Mouse (Mus musculus): Measurements from ENCODE around the gene Olfr308.
"Not testable (repeated sequence)": the region's sequence is repeated elsewhere in the genome, so short reads cannot be mapped to it uniquely, and the experiment has no call there.

The Olfr308 gene

GRCm38 (mm10) chr7:86325530-86325929 lies at the start of gene Olfr308:
TSS of gene Olfr308 (minus strand) at chr7:86325630.
- DNase-seq = no peak

GRCm38 (mm10) chr7:86366828-86367227 lies 41.4 kb upstream of the Olfr308 start, which contains the start of gene Olfr305:
TSS of gene Olfr305 (minus strand) at chr7:86366928.
- no peak for DNase-seq

- DNase-seq = not testable (repeated sequence)
Observed at GRCm38 (mm10) chr7:86346296-86346695, 20.9 kb upstream of the Olfr308 start.

GRCm38 (mm10) chr7:86344253-86344652 lies 18.8 kb upstream of the Olfr308 start:
- DNase-seq = no peak

- no peak for DNase-seq
Observed at GRCm38 (mm10) chr7:86342881-86343565, 17.6 kb upstream of the Olfr308 start.

GRCm38 (mm10) chr7:86337486-86337885 lies 12.1 kb upstream of the Olfr308 start, which contains the start of gene Olfr307:
TSS of gene Olfr307 (minus strand) at chr7:86337586.
- no peak for DNase-seq

GRCm38 (mm10) chr7:86321323-86321722 lies 4.1 kb downstream of the Olfr308 start:
- no peak for DNase-seq

GRCm38 (mm10) chr7:86313608-86314007 lies 11.8 kb downstream of the Olfr308 start, which contains the start of gene Olfr309:
TSS of gene Olfr309 (minus strand) at chr7:86313708.
- no peak for DNase-seq

GRCm38 (mm10) chr7:86277072-86277471 lies 48.4 kb downstream of the Olfr308 start, which contains the start of gene Olfr310:
TSS of gene Olfr310 (minus strand) at chr7:86277172.
- DNase-seq = no peak
